Mouse (Mus musculus) ES-Bruce4 (cell line): ENCODE data around the gene Gab2. TPM values are rescaled to one million over a fixed set of nuclear protein-coding genes. Genes with fewer than 3 reads are reported as not detected.
A peak's percentile ranks its signal among the peaks of the same experiment; 100 is the strongest.

ENCODE experiments used
- H3K27ac ChIP-seq: 2 replicates; pipeline ENCODE4 v1.5.1; 2012; ENCODE audit warnings: low read length, inconsistent platforms; ENCODE audit not compliant: insufficient read depth
- H3K27me3 ChIP-seq: 2 replicates; pipeline ENCODE4 v1.6.1; 2012; ENCODE audit warnings: mild to moderate bottlenecking, low read length, inconsistent platforms; ENCODE audit not compliant: control insufficient read depth, poor library complexity, insufficient read depth, severe bottlenecking
- H3K36me3 ChIP-seq: 2 replicates; pipeline ENCODE4 v1.6.1; 2012; ENCODE audit warnings: inconsistent platforms, mild to moderate bottlenecking, low read length, moderate library complexity; ENCODE audit not compliant: control insufficient read depth, poor library complexity, insufficient read depth, severe bottlenecking
- H3K4me1 ChIP-seq: one replicate; pipeline ENCODE4 v1.8.1; 2011; ENCODE audit warnings: low read length; ENCODE audit not compliant: control insufficient read depth, insufficient read depth
- H3K4me3 ChIP-seq: 2 replicates; pipeline ENCODE4 v1.5.1; 2011; ENCODE audit warnings: low read depth, mild to moderate bottlenecking, low read length
- H3K9ac ChIP-seq: 2 replicates; pipeline ENCODE4 v1.6.1; 2012; ENCODE audit warnings: low read depth, mild to moderate bottlenecking, inconsistent platforms; ENCODE audit not compliant: poor library complexity, severe bottlenecking
- H3K9me3 ChIP-seq: replicated peaks from 2 replicates; pipeline ENCODE4 v1.6.1; 2012; ENCODE audit warnings: mild to moderate bottlenecking, low read length, inconsistent platforms; ENCODE audit not compliant: control insufficient read depth, poor library complexity, insufficient read depth, severe bottlenecking
- CTCF ChIP-seq: IDR thresholded peaks from one replicate; pipeline ENCODE4 v1.8.1; 2011; ENCODE audit warnings: low read depth, low read length
- EP300 ChIP-seq: IDR thresholded peaks from 2 replicates; pipeline ENCODE4 v1.6.1; 2011; ENCODE audit warnings: low read depth, low read length; ENCODE audit not compliant: insufficient read depth
- POLR2A ChIP-seq: IDR thresholded peaks from one replicate; pipeline ENCODE4 v1.8.1; 2011; ENCODE audit warnings: low read length; ENCODE audit not compliant: insufficient read depth
- polyA plus RNA-seq: library from polyadenylated mRNA; stranded (reverse); fragments of >200 nt; gene quantifications from 2 replicates; pipeline ENCODE4 v1.2.4, GENCODE M21; 2011; ENCODE audit warnings: low read depth; ENCODE audit not compliant: missing spikeins, insufficient read depth, insufficient read length

The Gab2 gene
- polyA plus RNA-seq, 1 experiment: 2.6 TPM

DNA sequence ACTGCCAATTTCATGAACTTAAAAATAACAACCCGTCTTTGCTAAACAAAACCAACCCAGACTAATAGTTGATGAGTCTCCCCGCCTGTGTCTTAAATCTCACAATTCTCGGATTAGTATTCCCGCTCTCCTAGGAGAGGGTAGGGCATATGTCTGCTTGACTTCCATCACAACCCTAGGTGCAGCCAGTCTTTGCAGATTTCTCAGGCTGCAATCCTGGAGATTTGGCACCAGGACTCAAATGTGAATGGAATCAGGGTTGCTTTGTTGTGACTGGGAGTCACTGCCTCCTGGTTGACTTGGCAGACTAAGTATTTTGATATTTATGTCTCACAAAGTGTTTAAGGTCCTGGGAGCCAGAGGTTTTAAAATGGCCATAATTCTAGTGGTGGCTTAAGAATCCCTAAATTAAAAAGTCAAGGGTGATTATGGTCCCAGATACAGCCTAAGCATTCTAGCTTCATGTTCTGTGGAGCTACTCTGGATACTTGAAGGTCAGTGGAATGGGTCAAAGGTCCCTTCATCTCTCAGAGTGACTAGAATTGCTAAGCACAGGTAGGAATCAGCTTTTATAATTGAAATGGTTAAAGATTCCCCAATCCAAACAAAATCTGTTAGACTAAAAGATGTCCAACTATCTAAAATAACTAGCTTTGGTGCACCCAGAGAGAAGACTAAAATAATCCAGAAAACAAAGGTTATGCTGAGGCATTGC is 1.6 kb upstream of the Gab2 start:
- H3K27ac ChIP-seq: no peak overlapping the region
- no peak for TF ChIP-seq EP300

GRCm38 (mm10) chr7:97080621-97081241 is 655 bp upstream of the Gab2 start:
- Histone ChIP-seq H3K9ac (peak overlapping the region; percentile 90; the same call in 1 of the 2 replicates), H3K9me3 (no peaks in the 10 kb centered on the region), H3K27me3 (peaks cover 7% of the 10 kb centered on the region), H3K4me1 (no peaks in the 10 kb centered on the region), H3K4me3 (peak overlapping the region; percentile 58), H3K36me3 (no peaks in the 10 kb centered on the region), H3K27ac (no peak overlapping the region)
- no peak for TF ChIP-seq POLR2A
- TF ChIP-seq CTCF: no peak
- no peak for TF ChIP-seq EP300

More for the DNA sequence above, 1.6 kb upstream of the Gab2 start:
- Histone ChIP-seq H3K9ac (no peak overlapping the region), H3K36me3 (no peaks in the 10 kb centered on the region), H3K9me3 (no peaks in the 10 kb centered on the region), H3K4me1 (no peaks in the 10 kb centered on the region), H3K4me3 (no peak overlapping the region), H3K27me3 (peaks cover 7% of the 10 kb centered on the region)

GRCm38 (mm10) chr7:97081959-97082218 is 503 bp downstream of the Gab2 start:
- no peak for TF ChIP-seq EP300
- TF ChIP-seq CTCF: no peak
- TF ChIP-seq POLR2A: no peak
- no peaks in the 10 kb centered on the region for H3K36me3 ChIP-seq
- H3K4me3 ChIP-seq: peak overlapping the region; percentile 68
- no peaks in the 10 kb centered on the region for H3K9me3 ChIP-seq
- H3K9ac ChIP-seq: peak overlapping the region; percentile 90
- H3K27me3 ChIP-seq: peaks cover 9% of the 10 kb centered on the region
- H3K4me1 ChIP-seq: no peaks in the 10 kb centered on the region
- no peak overlapping the region for H3K27ac ChIP-seq

GRCm38 (mm10) chr7:97082219-97083101 is 1.1 kb downstream of the Gab2 start:
- Histone ChIP-seq H3K36me3 (no peaks in the 10 kb centered on the region), H3K4me1 (no peaks in the 10 kb centered on the region), H3K9ac (peak overlapping the region; percentile 90), H3K9me3 (no peaks in the 10 kb centered on the region), H3K27ac (no peak overlapping the region), H3K27me3 (peaks cover 9% of the 10 kb centered on the region), H3K4me3 (peak overlapping the region; percentile 68)
- TF ChIP-seq POLR2A (no peak), CTCF (no peak), EP300 (no peak)

DNA sequence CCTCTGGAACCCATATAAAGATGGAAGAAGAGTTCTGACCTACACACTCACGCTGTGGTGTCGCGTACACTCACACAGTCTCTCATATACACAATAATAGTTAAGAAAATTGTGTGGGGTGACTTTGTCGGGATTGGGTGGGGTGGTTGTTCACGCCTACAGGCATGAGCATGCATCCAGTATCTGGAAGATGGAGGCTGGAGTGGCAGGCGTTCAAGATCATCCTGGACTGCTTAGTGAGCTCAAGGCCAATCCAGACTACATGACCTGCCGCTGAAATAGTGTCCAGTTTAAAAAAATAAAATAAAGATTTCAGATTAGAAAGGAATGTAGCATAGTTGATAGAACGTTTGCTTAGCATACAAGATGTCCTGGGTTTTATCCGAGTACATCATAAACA is 2.2 kb downstream of the Gab2 start:
- Histone ChIP-seq H3K9me3 (no peaks in the 10 kb centered on the region), H3K36me3 (no peaks in the 10 kb centered on the region), H3K9ac (no peak overlapping the region), H3K27ac (no peak overlapping the region), H3K4me3 (no peak overlapping the region), H3K27me3 (peaks cover 9% of the 10 kb centered on the region), H3K4me1 (no peaks in the 10 kb centered on the region)
- TF ChIP-seq CTCF: no peak
- no peak for TF ChIP-seq EP300
- TF ChIP-seq POLR2A: no peak

- H3K9me3 ChIP-seq: no peaks in the 10 kb centered on the region
- H3K4me1 ChIP-seq: no peaks in the 10 kb centered on the region
- no peaks in the 10 kb centered on the region for H3K36me3 ChIP-seq
- H3K27me3 ChIP-seq: peaks cover 9% of the 10 kb centered on the region
- no peak overlapping the region for H3K4me3 ChIP-seq
- H3K9ac ChIP-seq: no peak overlapping the region
- no peak overlapping the region for H3K27ac ChIP-seq
- TF ChIP-seq CTCF (no peak), EP300 (no peak), POLR2A (no peak)
Observed at GRCm38 (mm10) chr7:97084181-97084580, 2.8 kb downstream of the Gab2 start.
